Mouse (Mus musculus) neural tube, embryonic 12.5 days (tissue): ENCODE data around the gene Slpi. TPM values are rescaled to one million over a fixed set of nuclear protein-coding genes. Genes with fewer than 3 reads are reported as not detected.
"Not testable (repeated sequence)": the region's sequence is repeated elsewhere in the genome, so short reads cannot be mapped to it uniquely, and the experiment has no call there.

Experiments
- ATAC-seq: fragments of 200-750 bp; cut with Nextera tagmentation; 2 replicates; pipeline ENCODE4 v1.8.0; 2017; ENCODE audit warnings: low read depth, mild to moderate bottlenecking, moderate TSS enrichment, moderate library complexity; ENCODE audit not compliant: low FRiP score
- H3K27ac ChIP-seq: fragments of 300-500 bp; sonication (generic); 2 replicates; pipeline ENCODE4 v1.5.1; 2016
- H3K27me3 ChIP-seq: fragments of 300-500 bp; sonication (generic); replicated peaks from 2 replicates; pipeline ENCODE4 v1.6.1; 2016; ENCODE audit warnings: mild to moderate bottlenecking
- H3K36me3 ChIP-seq: fragments of 300-500 bp; sonication (generic); 2 replicates; pipeline ENCODE4 v1.6.1; 2016; ENCODE audit warnings: mild to moderate bottlenecking
- H3K4me1 ChIP-seq: fragments of 300-500 bp; sonication (generic); 2 replicates; pipeline ENCODE4 v1.6.1; 2016
- H3K4me2 ChIP-seq: fragments of 300-500 bp; sonication (generic); replicated peaks from 2 replicates; pipeline ENCODE4 v1.6.1; 2016; ENCODE audit warnings: mild to moderate bottlenecking
- H3K4me3 ChIP-seq: fragments of 300-500 bp; sonication (generic); 2 replicates; pipeline ENCODE4 v1.5.1; 2016
- H3K9ac ChIP-seq: fragments of 300-500 bp; sonication (generic); 2 replicates; pipeline ENCODE4 v1.6.1; 2016; ENCODE audit warnings: mild to moderate bottlenecking
- H3K9me3 ChIP-seq: fragments of 300-500 bp; sonication (generic); 2 replicates; pipeline ENCODE4 v1.6.1; 2016; ENCODE audit warnings: mild to moderate bottlenecking
- WGBS: fragments of 180-500 bp; shearing (Covaris S2); methylation state at CpG from one replicate; pipeline ENCODE4 v1.1.7; 2016; 5-methylcytosine and 5-hydroxymethylcytosine counted together
- polyA plus RNA-seq: library from polyadenylated mRNA; unstranded; fragments of >200 nt; fragmentation: Nextera tagmentation; extraction: Ambion mirVana; gene quantifications from 2 replicates; pipeline ENCODE4 v1.2.1, GENCODE M21; 2016

The Slpi gene
- polyA plus RNA-seq, 1 experiment from 2014 or later: not detected

DNA sequence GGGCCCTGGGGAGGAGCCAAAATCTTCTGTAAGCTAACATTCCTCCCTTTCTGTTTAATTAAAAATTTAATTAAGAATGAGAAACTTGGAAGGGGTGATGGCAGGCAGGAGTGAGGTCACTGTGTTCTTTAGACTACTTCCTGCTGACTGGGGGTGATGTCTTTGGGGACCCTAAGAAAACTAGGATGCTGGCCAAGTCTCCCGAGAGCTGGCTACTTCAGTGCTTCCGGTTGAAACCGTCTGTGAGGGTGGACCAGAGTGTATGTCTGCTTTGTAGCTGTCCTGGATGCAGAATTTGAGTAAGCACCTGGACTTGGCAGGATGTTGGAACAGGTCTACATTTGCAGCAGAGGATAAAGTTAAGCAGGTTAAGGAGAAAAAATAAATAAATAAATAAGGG is 21.9 kb downstream of the Slpi start:
- H3K36me3 ChIP-seq: no peaks in the 10 kb centered on the region
- H3K4me3 ChIP-seq: no peak overlapping the region

DNA sequence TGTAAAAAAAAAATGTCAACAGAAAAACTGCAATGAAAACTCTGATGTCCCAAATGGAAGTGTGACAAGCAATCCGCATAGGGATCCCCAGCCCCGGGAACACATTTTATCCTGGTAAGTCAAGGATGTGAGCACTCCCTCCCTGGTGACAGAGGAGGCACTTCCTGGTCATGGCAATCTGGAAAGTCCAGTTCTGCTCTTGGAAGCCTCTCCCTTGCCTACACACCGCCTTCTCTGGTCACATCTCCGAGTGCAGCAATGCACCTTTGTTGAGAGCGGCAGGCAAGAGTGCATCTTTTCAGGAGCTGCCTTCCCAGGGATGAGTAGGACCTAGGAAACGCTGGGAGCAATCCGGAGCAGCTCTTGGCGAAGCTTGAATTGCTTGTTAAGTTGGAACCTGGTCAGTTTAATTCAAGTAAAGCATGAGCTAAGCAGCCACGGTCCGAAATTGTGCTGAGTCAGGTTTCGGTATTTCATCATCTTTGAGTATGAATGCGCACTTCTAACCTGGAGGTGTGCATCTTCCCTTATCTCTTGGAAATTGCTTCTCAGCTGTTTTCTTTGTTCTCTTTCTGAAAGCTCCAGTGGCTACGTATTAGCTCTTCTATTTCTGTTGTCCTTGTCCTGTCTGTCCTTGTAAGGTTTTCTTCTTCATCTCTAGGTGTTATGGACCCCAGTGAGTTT is 27.8 kb downstream of the Slpi start:
- 34% methylated on average over 13 of the region's 13 CpGs for WGBS
- Histone ChIP-seq H3K27ac (no peak overlapping the region), H3K9me3 (no peaks in the 10 kb centered on the region), H3K4me1 (no peaks in the 10 kb centered on the region), H3K4me3 (no peak overlapping the region), H3K4me2 (no peak overlapping the region), H3K36me3 (no peaks in the 10 kb centered on the region), H3K27me3 (no peaks in the 10 kb centered on the region), H3K9ac (no peak overlapping the region)
- ATAC-seq: no peak

More for the DNA sequence above, 21.9 kb downstream of the Slpi start:
- ATAC-seq: no peak
- Histone ChIP-seq H3K4me2 (no peak overlapping the region), H3K27ac (no peak overlapping the region), H3K9me3 (no peaks in the 10 kb centered on the region), H3K27me3 (no peaks in the 10 kb centered on the region), H3K9ac (no peak overlapping the region), H3K4me1 (no peaks in the 10 kb centered on the region)
- WGBS: 86% methylated on average over 3 of the region's 3 CpGs

DNA sequence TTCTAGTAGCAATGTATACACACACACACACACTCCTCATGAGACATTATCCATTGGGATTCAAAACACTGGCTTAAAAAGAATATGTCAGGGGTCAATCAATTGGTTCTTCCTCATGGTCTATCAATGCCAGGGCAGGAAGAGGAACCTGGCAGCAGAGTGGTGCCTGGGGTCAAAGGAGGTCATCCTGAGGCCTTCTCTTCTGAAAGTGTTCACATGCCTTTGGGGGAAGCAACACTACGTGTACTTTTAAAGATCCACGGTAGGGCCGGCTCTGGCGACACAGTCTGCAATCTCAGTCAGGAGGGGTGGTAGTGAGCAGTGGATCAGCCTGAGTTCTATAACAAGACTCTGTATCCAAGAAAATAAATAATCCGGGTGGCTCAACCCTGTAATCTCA is 29.2 kb downstream of the Slpi start:
- Histone ChIP-seq H3K9ac (no peak overlapping the region), H3K27me3 (no peaks in the 10 kb centered on the region), H3K4me2 (no peak overlapping the region), H3K4me1 (no peaks in the 10 kb centered on the region), H3K4me3 (no peak overlapping the region), H3K9me3 (no peaks in the 10 kb centered on the region), H3K27ac (no peak overlapping the region), H3K36me3 (no peaks in the 10 kb centered on the region)
- 81% methylated on average over 5 of the region's 5 CpGs for WGBS
- ATAC-seq: no peak

DNA sequence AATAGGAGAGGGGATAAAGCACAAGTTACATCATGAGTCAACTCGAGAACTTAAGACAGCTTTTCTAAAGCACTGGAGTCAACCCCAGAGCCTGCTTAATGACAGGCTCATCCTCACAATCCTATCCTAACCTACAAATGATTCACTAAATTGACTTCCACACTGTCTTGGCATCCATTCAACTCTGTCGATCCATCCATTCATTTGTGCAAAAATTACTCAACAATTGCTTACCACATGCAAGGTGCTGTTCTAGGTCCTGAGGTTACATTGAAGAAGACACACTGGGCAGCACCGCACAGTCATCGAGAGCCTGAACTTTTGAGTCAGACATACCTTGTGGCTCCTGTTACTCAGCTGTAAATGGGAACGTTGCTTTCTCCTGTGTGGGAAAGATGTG is 29.9 kb downstream of the Slpi start:
- no peak for ATAC-seq
- no peak overlapping the region for H3K4me3 ChIP-seq
- H3K9ac ChIP-seq: no peak overlapping the region
- WGBS: 81% methylated on average over 5 of the region's 5 CpGs
- H3K4me1 ChIP-seq: no peaks in the 10 kb centered on the region
- no peaks in the 10 kb centered on the region for H3K9me3 ChIP-seq
- no peaks in the 10 kb centered on the region for H3K27me3 ChIP-seq
- no peaks in the 10 kb centered on the region for H3K36me3 ChIP-seq
- no peak overlapping the region for H3K4me2 ChIP-seq
- H3K27ac ChIP-seq: no peak overlapping the region

DNA sequence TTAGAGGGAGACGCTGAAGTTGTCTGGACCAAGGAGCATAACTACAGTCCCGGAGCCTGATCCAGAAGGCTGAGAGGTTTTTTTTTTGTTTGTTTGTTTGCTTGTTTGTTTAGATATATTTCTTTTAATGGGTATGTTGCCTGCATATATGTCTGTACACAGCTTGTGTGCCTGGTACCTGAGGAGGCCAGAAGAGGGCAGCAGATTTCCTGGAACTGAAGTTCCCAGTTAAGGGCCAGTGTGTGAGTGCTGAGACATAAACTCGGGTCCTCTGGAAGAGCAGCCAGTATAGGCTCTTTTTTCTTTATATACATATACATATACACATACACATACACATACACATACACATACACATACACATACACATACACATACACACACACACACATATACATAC is 30.5 kb downstream of the Slpi start:
- Histone ChIP-seq H3K27ac (no peak overlapping the region), H3K4me2 (no peak overlapping the region), H3K4me1 (no peaks in the 10 kb centered on the region), H3K4me3 (no peak overlapping the region), H3K9ac (no peak overlapping the region), H3K36me3 (no peaks in the 10 kb centered on the region), H3K9me3 (no peaks in the 10 kb centered on the region), H3K27me3 (no peaks in the 10 kb centered on the region)
- ATAC-seq: no peak
- 77% methylated on average over 3 of the region's 3 CpGs for WGBS

DNA sequence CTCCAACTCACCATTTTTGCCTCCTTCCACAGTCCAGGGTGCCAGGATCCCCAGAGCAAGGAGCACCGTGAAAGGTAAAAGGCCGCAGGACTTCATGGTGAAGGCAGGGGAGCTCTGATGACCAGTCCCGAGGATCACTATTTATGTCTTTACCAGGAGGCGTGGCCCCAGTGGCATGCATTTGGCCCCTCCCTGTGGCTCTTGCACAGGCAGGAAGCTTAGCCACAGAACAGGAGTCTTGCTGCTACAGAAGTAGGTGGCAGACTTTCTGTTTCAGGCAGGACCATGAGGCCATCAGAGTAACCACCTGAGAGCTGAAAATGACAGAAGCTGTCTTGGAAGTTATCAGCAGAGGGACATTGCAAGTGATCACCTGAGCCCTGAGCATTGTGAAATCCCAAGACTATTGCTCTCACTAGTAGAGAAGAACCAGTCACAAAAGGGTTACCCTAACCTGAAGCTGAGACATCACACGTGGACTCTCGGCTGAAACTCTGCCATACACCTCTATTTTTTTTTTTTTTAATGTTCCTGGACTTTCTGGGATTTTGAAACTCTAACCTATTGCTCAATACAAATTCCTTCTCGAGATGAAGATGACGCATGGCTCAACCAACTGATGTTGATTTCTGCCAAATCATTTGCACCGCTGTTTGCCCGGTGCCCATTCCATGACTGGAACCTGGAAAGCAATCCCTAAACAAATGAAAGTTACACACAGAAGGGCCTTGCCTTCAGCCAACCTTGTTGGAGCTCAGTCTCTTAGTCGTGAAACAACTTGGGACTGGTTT is 32.5 kb downstream of the Slpi start:
- Histone ChIP-seq H3K4me3 (no peak overlapping the region), H3K4me1 (no peaks in the 10 kb centered on the region), H3K27ac (no peak overlapping the region), H3K9ac (no peak overlapping the region), H3K36me3 (no peaks in the 10 kb centered on the region), H3K9me3 (no peaks in the 10 kb centered on the region), H3K4me2 (no peak overlapping the region), H3K27me3 (no peaks in the 10 kb centered on the region)
- ATAC-seq: no peak
- 81% methylated on average over 11 of the region's 11 CpGs for WGBS

DNA sequence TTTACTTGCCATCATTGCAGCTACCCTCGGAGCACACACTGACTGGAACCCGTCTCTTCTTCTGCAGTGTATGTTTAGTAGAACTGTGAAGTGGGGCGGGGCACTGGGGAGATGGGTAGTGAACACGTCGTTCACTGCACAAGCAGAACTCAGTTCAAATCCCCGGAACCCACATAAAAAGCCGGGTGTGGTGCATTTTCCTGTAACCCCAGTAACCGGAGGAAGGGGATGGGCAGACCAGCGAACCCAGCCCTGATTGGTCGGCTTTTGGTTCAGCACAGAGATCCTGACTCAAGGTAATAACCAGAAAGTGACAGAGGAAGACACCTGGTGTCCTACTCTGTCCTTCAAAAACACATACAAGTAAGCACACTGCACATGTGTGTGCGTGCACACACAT is 35.5 kb downstream of the Slpi start:
- ATAC-seq: no peak
- Histone ChIP-seq H3K4me3 (no peak overlapping the region), H3K27ac (no peak overlapping the region), H3K4me1 (no peaks in the 10 kb centered on the region), H3K36me3 (no peaks in the 10 kb centered on the region), H3K4me2 (no peak overlapping the region), H3K9ac (no peak overlapping the region), H3K27me3 (no peaks in the 10 kb centered on the region), H3K9me3 (no peaks in the 10 kb centered on the region)
- 92% methylated on average over 11 of the region's 11 CpGs for WGBS

DNA sequence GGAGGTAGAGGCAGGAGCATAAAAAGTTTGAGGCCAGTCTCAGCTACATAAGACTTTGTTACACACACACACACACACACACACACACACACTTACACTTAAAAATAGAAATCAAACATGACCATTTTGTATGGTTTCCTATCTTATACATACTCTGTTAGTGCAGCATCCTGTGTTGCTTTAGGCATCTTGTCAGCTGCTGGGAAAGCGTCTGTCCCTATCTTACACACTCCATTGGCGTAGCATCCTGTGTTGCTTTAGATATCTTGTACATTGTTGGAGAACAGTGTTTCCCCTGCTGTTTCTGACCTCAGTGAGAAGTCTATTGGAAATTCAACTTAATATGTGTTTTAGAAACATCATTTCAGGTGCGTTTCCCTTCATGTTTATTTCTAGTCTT is 36.2 kb downstream of the Slpi start:
- Histone ChIP-seq H3K4me1 (no peaks in the 10 kb centered on the region), H3K9ac (no peak overlapping the region), H3K4me3 (no peak overlapping the region), H3K9me3 (no peaks in the 10 kb centered on the region), H3K4me2 (no peak overlapping the region), H3K27me3 (no peaks in the 10 kb centered on the region), H3K36me3 (no peaks in the 10 kb centered on the region), H3K27ac (no peak overlapping the region)
- no peak for ATAC-seq
- 89% methylated on average over 3 of the region's 3 CpGs for WGBS

DNA sequence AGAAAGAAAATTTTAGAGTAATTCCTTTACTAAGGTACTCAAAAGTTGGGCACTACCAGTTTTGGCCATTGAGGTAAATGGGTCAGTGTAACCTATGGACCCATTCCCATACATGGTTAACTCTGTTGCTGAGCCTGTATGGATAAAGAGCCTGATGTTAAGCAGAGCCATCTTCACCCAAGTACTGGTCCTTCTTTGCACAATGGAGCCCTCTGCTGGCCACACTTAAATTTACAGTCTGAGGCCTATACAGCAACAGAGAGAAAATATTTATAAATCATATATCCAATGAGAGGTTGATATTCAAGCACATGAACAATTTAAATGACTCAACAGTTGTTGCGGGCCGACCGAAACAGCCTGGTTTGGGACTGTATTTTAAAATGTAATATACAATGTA is 39.9 kb downstream of the Slpi start:
- Histone ChIP-seq H3K27me3 (no peaks in the 10 kb centered on the region), H3K4me1 (no peaks in the 10 kb centered on the region)
- WGBS: 94% methylated on average over 3 of the region's 3 CpGs

DNA sequence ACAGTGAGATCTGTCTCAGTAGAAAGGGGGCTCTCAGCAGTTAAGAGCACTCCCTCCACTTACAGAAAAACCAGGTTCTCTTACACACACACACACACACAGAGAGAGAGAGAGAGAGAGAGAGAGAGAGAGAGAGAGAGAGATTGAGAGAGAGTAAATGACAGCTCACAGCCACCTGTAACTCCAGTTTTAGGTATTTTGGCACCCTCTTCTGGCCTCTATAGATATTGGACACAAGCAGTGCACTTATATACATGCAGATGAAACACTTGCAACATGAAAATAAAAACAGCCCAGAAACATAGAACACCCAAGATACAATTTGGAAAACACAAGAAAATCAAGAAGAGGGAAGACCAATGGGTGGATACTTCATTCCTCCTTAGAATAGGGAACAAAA is 41.2 kb downstream of the Slpi start:
- not testable (repeated sequence) for H3K27me3 ChIP-seq, H3K9me3 ChIP-seq, H3K9ac ChIP-seq, H3K4me1 ChIP-seq, ATAC-seq, H3K4me2 ChIP-seq, H3K36me3 ChIP-seq, H3K4me3 ChIP-seq, H3K27ac ChIP-seq

More for the DNA sequence above, 39.9 kb downstream of the Slpi start:
- Histone ChIP-seq H3K4me2 (no peak overlapping the region), H3K4me3 (no peak overlapping the region), H3K36me3 (no peaks in the 10 kb centered on the region), H3K27ac (no peak overlapping the region), H3K9me3 (no peaks in the 10 kb centered on the region), H3K9ac (no peak overlapping the region)
- no peak for ATAC-seq

DNA sequence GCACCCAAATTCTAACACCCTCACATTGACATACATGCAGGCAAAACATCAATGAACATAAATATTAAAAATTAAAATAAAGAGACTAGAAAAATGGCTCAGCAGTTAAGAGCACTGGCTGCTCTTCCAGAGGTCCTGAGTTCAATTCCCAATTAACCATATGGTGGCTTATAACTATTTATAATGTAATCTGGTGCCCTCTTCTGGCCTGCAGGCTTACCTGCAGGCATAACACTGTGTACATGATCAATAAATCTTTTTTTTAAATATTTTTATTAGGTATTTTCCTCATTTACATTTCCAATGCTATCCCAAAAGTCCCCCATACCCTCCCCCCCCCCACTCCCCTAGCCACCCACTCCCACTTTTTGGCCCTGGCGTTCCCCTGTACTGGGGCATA is 45.2 kb downstream of the Slpi start:
- H3K9me3 ChIP-seq, H3K4me3 ChIP-seq, H3K27me3 ChIP-seq, H3K36me3 ChIP-seq, H3K4me1 ChIP-seq, H3K9ac ChIP-seq, ATAC-seq, H3K4me2 ChIP-seq, H3K27ac ChIP-seq: not testable (repeated sequence)
- 87% methylated on average over 1 of the region's 1 CpGs for WGBS

DNA sequence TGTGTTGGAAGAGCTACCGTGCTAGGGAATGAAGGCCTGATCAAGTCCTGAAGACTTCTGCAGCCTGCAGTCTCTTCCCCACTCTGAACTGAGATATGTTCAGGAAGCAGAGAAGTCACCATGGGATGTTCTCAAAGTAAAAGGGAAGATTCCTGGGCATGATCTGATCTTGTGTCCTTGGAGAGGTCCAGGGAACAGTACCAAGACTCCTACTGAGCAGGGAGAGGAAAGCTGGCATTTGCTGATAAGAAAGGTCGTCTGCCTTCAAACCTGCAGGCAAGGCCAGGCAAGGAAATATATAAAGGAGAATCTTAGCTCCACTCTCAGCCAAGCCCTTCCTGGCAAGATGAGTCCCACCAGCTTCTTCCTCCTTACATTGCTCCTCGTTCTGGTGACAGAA is 56.5 kb downstream of the Slpi start, which contains the start of gene Svs5:
TSS of gene Svs5 (plus strand) at position 301 of the 400 bp plus-strand sequence.
- H3K27me3 ChIP-seq, H3K9me3 ChIP-seq, H3K4me1 ChIP-seq, H3K27ac ChIP-seq, H3K36me3 ChIP-seq, H3K9ac ChIP-seq, H3K4me3 ChIP-seq, H3K4me2 ChIP-seq, ATAC-seq: not testable (repeated sequence)
- WGBS: 81% methylated on average over 3 of the region's 3 CpGs

DNA sequence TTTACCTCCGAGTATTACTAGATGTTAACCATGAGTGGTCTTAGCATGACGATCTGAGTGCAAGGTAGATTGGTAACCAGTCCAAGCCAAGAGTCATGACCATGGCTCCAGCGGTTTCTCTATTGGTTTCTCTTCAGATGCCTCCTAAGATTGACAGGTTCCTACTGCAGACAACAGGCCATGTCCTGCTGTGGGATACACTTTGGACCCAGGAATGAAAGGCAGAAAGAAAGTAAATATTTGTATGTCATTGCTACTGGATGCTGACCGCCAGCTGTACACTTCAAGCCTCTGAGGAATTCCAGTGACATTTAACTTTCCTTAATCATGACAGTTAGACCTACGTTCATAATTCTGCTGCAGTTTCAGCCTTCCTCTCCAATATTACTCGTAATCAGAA is 67.9 kb downstream of the Slpi start:
- no peaks in the 10 kb centered on the region for H3K4me1 ChIP-seq
- no peak for ATAC-seq
- no peaks in the 10 kb centered on the region for H3K27me3 ChIP-seq
- H3K4me3 ChIP-seq: no peak overlapping the region
- no peak overlapping the region for H3K27ac ChIP-seq
- no peak overlapping the region for H3K9ac ChIP-seq
- no peak overlapping the region for H3K4me2 ChIP-seq
- WGBS: 88% methylated on average over 6 of the region's 6 CpGs
- H3K36me3 ChIP-seq: no peaks in the 10 kb centered on the region
- no peaks in the 10 kb centered on the region for H3K9me3 ChIP-seq
